Mouse (Mus musculus): Measurements from ENCODE around the gene Lgals2.
"Not testable (repeated sequence)": the region's sequence is repeated elsewhere in the genome, so short reads cannot be mapped to it uniquely, and the experiment has no call there.

The Lgals2 gene

GRCm38 (mm10) chr15:78855303-78855965 lies at the start of gene Lgals2:
Gene Lgals2 (minus strand): TSS chr15:78855529.
- in situ Hi-C loops (cut with MboI, MseI): loop anchor here in 1 of 2 experiments (10.0 kb wide), 1 partner anchor 991 kb away; no protein-coding TSS in a partner anchor

GRCm38 (mm10) chr15:78903243-78903642 lies 47.9 kb upstream of the Lgals2 start:
- in situ Hi-C loops (cut with MboI, MseI): no loop called here

- in situ Hi-C loops (cut with MboI, MseI): no loop called here
Measured at GRCm38 (mm10) chr15:78901422-78901789, 46.1 kb upstream of the Lgals2 start.

- in situ Hi-C loops (cut with MboI, MseI): no loop called here
Measured at GRCm38 (mm10) chr15:78900585-78901421, 45.5 kb upstream of the Lgals2 start.

GRCm38 (mm10) chr15:78899740-78900584 lies 44.6 kb upstream of the Lgals2 start, which contains the start of gene Sh3bp1:
Gene Sh3bp1 (plus strand): TSS chr15:78899768.
- in situ Hi-C loops (cut with MboI, MseI): loop anchor here in 1 of 2 experiments (10.0 kb wide), 1 partner anchor 935 kb away; the partner anchor contains the start of genes Cbx6 and Npcd

GRCm38 (mm10) chr15:78899409-78899739 lies 44.0 kb upstream of the Lgals2 start, which contains the start of gene Gm49510:
Gene Gm49510 (plus strand): TSS chr15:78899667.
- in situ Hi-C loops (cut with MboI, MseI): loop anchor here in 1 of 2 experiments (10.0 kb wide), 1 partner anchor 935 kb away; the partner anchor contains the start of genes Cbx6 and Npcd

- in situ Hi-C loops (cut with MboI, MseI): loop anchor here in 1 of 2 experiments (10.0 kb wide), 1 partner anchor 936 kb away; the partner anchor contains the start of genes Cbx6 and Npcd
Measured at GRCm38 (mm10) chr15:78898507-78899001, 43.2 kb upstream of the Lgals2 start.

GRCm38 (mm10) chr15:78897488-78897887 lies 42.2 kb upstream of the Lgals2 start:
- in situ Hi-C loops (cut with MboI, MseI): loop anchor here in 1 of 2 experiments (10.0 kb wide), 1 partner anchor 937 kb away; the partner anchor contains the start of genes Cbx6 and Npcd

GRCm38 (mm10) chr15:78896149-78896548 lies 40.8 kb upstream of the Lgals2 start:
- in situ Hi-C loops (cut with MboI, MseI): loop anchor here in 1 of 2 experiments (10.0 kb wide), 1 partner anchor 939 kb away; the partner anchor contains the start of genes Cbx6 and Npcd

GRCm38 (mm10) chr15:78895741-78896140 lies 40.4 kb upstream of the Lgals2 start:
- in situ Hi-C loops (cut with MboI, MseI): loop anchor here in 1 of 2 experiments (10.0 kb wide), 1 partner anchor 939 kb away; the partner anchor contains the start of genes Cbx6 and Npcd

GRCm38 (mm10) chr15:78894726-78895125 lies 39.4 kb upstream of the Lgals2 start:
- in situ Hi-C loops (cut with MboI, MseI): loop anchor here in 1 of 2 experiments (10.0 kb wide), 1 partner anchor 940 kb away; the partner anchor contains the start of genes Cbx6 and Npcd

GRCm38 (mm10) chr15:78892440-78892839 lies 37.1 kb upstream of the Lgals2 start:
- in situ Hi-C loops (cut with MboI, MseI): loop anchor here in 1 of 2 experiments (10.0 kb wide), 1 partner anchor 942 kb away; the partner anchor contains the start of genes Cbx6 and Npcd

GRCm38 (mm10) chr15:78889401-78889853 lies 34.1 kb upstream of the Lgals2 start:
- in situ Hi-C loops (cut with MboI, MseI): no loop called here

- in situ Hi-C loops (cut with MboI, MseI): no loop called here
Measured at GRCm38 (mm10) chr15:78881828-78882227, 26.5 kb upstream of the Lgals2 start.

- in situ Hi-C loops (cut with MboI, MseI): no loop called here
Measured at GRCm38 (mm10) chr15:78880432-78880831, 25.1 kb upstream of the Lgals2 start.

- in situ Hi-C loops (cut with MboI, MseI): not testable (repeated sequence)
Measured at GRCm38 (mm10) chr15:78878792-78879516, 23.6 kb upstream of the Lgals2 start.

- in situ Hi-C loops (cut with MboI, MseI): no loop called here
Measured at GRCm38 (mm10) chr15:78877810-78878390, 22.6 kb upstream of the Lgals2 start.

- in situ Hi-C loops (cut with MboI, MseI): no loop called here
Measured at GRCm38 (mm10) chr15:78876991-78877809, 21.9 kb upstream of the Lgals2 start, which contains the start of gene Gga1. Gene Gga1 (plus strand): TSS chr15:78877190.

Measured in T-helper 17 cell (primary cell).